Mouse (Mus musculus) midbrain, embryonic 10.5 days (tissue): ENCODE results near the gene Arl15. TPM values are rescaled to one million over a fixed set of nuclear protein-coding genes. Genes with fewer than 3 reads are reported as not detected.

Experiments
- DNase-seq: peaks from one replicate; pipeline ENCODE4 v3.0.0-alpha.2; 2017; ENCODE audit warnings: low spot score
- H3K27ac ChIP-seq: fragments of 300-500 bp; sonication (generic); replicated peaks from 2 replicates; pipeline ENCODE4 v1.5.1; 2016; ENCODE audit warnings: mild to moderate bottlenecking
- H3K27me3 ChIP-seq: fragments of 300-500 bp; sonication (generic); 2 replicates; pipeline ENCODE4 v1.6.1; 2016; ENCODE audit warnings: low read depth, mild to moderate bottlenecking; ENCODE audit not compliant: poor library complexity, severe bottlenecking
- H3K36me3 ChIP-seq: fragments of 300-500 bp; sonication (generic); 2 replicates; pipeline ENCODE4 v1.6.1; 2016; ENCODE audit warnings: mild to moderate bottlenecking, moderate library complexity
- H3K4me1 ChIP-seq: fragments of 300-500 bp; sonication (generic); 2 replicates; pipeline ENCODE4 v1.6.1; 2016
- H3K4me3 ChIP-seq: fragments of 300-500 bp; sonication (generic); 2 replicates; pipeline ENCODE4 v1.5.1; 2016; ENCODE audit warnings: mild to moderate bottlenecking, moderate library complexity
- H3K9me3 ChIP-seq: fragments of 300-500 bp; sonication (generic); replicated peaks from 2 replicates; pipeline ENCODE4 v1.6.1; 2016; ENCODE audit warnings: mild to moderate bottlenecking
- WGBS: fragments of 180-500 bp; shearing (Covaris S2); methylation state at CpG from one replicate; pipeline ENCODE4 v1.1.7; 2016; 5-methylcytosine and 5-hydroxymethylcytosine counted together
- polyA plus RNA-seq: library from polyadenylated mRNA; unstranded; fragments of >200 nt; fragmentation: Nextera tagmentation; extraction: Ambion mirVana; gene quantifications from 2 replicates; pipeline ENCODE4 v1.2.1, GENCODE M21; 2016

The Arl15 gene
- polyA plus RNA-seq, 1 experiment from 2014 or later: 10.4 TPM

DNA sequence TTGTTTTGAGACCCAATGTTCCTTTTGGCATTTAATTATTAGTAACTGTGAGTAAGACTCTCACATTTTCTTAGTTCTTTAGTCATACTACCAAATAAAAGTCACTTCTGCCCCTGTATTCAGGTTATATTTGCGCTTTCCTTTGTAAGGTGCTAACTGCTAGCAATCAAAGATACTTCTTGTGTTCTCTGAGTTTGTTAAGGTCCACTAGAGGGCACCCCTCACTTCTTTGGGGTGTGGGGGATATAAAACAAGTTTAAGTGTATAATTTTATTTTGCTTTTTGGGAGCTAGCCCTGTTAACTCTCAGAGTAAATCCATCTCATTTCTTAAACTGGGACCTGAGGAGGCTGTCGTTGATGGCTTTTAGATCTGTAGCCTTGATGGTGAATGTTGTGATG lies 73.4 kb downstream of the Arl15 start:
- Histone ChIP-seq H3K4me1 (peaks cover 6% of the 10 kb centered on the region), H3K4me3 (no peak overlapping the region), H3K27me3 (no peaks in the 10 kb centered on the region), H3K27ac (no peak overlapping the region), H3K36me3 (no peaks in the 10 kb centered on the region), H3K9me3 (no peaks in the 10 kb centered on the region)
- no peak for DNase-seq
- 91% methylated on average over 2 of the region's 2 CpGs for WGBS

GRCm38 (mm10) chr13:113869212-113870205 lies 75.2 kb downstream of the Arl15 start:
- Histone ChIP-seq H3K36me3 (no peaks in the 10 kb centered on the region), H3K4me3 (no peak overlapping the region), H3K9me3 (no peaks in the 10 kb centered on the region; the same call in 1 of the 2 replicates), H3K4me1 (peaks cover 13% of the 10 kb centered on the region), H3K27me3 (no peaks in the 10 kb centered on the region), H3K27ac (no peak overlapping the region)
- 72% methylated on average over 20 of the region's 20 CpGs for WGBS
- DNase-seq: peak; percentile 63

DNA sequence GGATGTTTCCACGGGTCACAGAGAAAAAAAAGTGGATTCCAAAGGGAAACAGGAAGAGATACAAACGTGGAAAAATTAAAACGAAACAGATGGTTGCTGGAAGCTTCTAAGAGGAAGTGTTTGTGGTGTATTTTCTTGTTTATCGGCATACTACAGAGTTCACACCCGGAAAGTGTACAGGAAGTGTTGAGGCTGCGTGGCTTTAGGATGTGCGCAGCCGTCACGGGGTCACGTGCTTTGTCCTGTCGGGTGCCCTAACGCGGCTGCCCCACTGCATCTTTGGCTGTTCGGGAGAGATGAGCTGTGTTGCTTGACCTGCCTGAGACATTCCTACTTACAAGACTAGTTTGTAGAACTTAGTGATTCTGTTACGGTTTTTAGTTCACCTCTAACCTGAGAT lies 76.1 kb downstream of the Arl15 start:
- 85% methylated on average over 15 of the region's 15 CpGs for WGBS
- Histone ChIP-seq H3K4me1 (peaks cover 13% of the 10 kb centered on the region), H3K4me3 (no peak overlapping the region), H3K27ac (0 out of 2 replicates have a peak overlapping the region, but pooled peaks have one; percentile 42), H3K9me3 (no peaks in the 10 kb centered on the region; the same call in 1 of the 2 replicates), H3K36me3 (no peaks in the 10 kb centered on the region), H3K27me3 (no peaks in the 10 kb centered on the region)
- no peak for DNase-seq

GRCm38 (mm10) chr13:113871853-113872252 lies 77.5 kb downstream of the Arl15 start:
- Histone ChIP-seq H3K36me3 (no peaks in the 10 kb centered on the region), H3K9me3 (no peaks in the 10 kb centered on the region; the same call in 1 of the 2 replicates), H3K27ac (no peak overlapping the region), H3K4me1 (peaks cover 13% of the 10 kb centered on the region), H3K27me3 (no peaks in the 10 kb centered on the region), H3K4me3 (no peak overlapping the region)
- no peak for DNase-seq
- WGBS: 68% methylated on average over 13 of the region's 13 CpGs

GRCm38 (mm10) chr13:113875724-113876123 lies 81.4 kb downstream of the Arl15 start:
- no peak overlapping the region for H3K27ac ChIP-seq
- peaks cover 49% of the 10 kb centered on the region for H3K4me1 ChIP-seq
- 88% methylated on average over 4 of the region's 4 CpGs for WGBS
- no peaks in the 10 kb centered on the region; the same call in 1 of the 2 replicates for H3K9me3 ChIP-seq
- H3K4me3 ChIP-seq: no peak overlapping the region
- H3K27me3 ChIP-seq: no peaks in the 10 kb centered on the region
- H3K36me3 ChIP-seq: no peaks in the 10 kb centered on the region
- no peak for DNase-seq

DNA sequence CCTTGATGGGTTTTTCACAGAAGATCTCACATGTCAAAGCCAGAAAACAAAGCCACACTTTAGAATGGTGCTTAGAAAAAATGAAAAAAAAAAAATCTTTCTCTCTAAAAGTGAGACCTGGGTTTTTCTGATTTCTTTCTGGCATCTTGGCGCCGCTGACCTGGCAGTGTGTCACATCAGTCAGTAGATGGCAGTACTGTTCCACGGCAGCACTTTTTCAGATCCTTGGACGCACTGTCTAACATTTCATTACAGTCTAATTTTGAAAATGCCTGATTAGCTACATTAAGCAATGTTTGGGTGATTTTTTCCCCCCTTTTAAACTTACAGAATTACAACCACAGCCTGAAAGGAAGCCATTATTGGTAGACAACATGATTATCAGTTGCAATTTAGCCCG lies 83.1 kb downstream of the Arl15 start:
- Histone ChIP-seq H3K4me1 (peaks cover 55% of the 10 kb centered on the region), H3K4me3 (no peak overlapping the region)
- WGBS: 18% methylated on average over 5 of the region's 5 CpGs

DNA sequence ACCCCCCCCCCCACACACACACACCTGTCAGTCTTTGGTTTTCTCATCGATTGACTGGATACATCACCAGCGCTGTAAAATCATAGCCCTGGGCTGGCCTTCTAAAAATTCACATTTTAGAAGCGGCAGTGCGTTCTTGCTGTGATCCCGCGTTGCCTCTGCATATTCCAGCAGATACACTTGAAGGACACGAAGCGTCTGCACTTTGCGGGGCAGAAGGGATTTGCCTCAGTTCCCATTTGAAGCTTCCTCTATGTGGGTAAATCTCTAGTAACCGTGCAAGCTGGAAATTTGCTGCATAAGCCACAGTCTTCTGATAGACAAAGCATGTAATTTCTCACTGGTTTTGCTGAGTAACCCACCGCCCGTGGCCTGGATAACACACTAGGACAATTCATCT lies 84.3 kb downstream of the Arl15 start:
- WGBS: 73% methylated on average over 12 of the region's 12 CpGs
- 0 out of 2 replicates have a peak, but pooled peaks cover 5% of the 10 kb centered on the region for H3K27me3 ChIP-seq
- no peak for DNase-seq
- peaks cover 60% of the 10 kb centered on the region for H3K4me1 ChIP-seq
- no peaks in the 10 kb centered on the region; the same call in 1 of the 2 replicates for H3K9me3 ChIP-seq
- H3K36me3 ChIP-seq: no peaks in the 10 kb centered on the region
- peak overlapping the region; percentile 61 for H3K27ac ChIP-seq
- H3K4me3 ChIP-seq: no peak overlapping the region

More for the DNA sequence above, 83.1 kb downstream of the Arl15 start:
- Histone ChIP-seq H3K27ac (no peak overlapping the region), H3K36me3 (no peaks in the 10 kb centered on the region), H3K27me3 (0 out of 2 replicates have a peak, but pooled peaks cover 5% of the 10 kb centered on the region), H3K9me3 (no peaks in the 10 kb centered on the region; the same call in 1 of the 2 replicates)
- DNase-seq: peak; percentile 58

DNA sequence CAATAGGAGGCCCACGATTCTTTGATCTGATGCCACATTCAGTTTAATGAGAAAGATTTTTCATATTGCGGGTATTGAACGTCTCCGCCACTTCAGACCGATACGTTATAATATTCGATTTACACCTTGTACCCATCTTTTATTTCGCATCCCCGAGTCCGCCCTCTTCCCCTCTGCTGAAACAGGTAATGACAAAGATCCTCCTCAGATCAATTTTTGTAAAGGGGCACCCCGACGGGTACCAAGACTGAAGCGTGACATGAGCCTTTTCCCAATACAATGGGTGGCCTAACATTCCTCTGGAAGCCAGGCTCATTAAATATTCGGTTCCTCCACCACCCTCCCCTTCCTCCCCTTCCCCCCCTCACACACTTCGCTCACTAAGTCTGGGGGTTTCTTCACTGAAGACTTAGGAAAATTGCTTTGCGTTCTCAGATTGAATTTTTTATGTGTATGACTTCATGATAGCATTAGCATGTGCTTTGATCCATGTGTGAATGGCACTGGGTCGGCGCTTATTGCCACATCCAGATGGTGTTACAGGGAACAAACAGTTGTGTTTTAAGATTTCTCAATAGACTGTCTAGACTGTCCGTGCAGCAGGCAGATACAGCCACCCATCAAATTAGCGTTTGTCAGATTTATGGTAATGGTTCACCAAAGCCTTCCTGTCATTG lies 85.5 kb downstream of the Arl15 start:
- 24% methylated on average over 20 of the region's 20 CpGs for WGBS
- 0 out of 2 replicates have a peak, but pooled peaks cover 5% of the 10 kb centered on the region for H3K27me3 ChIP-seq
- H3K27ac ChIP-seq: peak overlapping the region; percentile 71
- no peaks in the 10 kb centered on the region for H3K36me3 ChIP-seq
- DNase-seq: peak; percentile 55
- peaks cover 69% of the 10 kb centered on the region for H3K4me1 ChIP-seq
- peak overlapping the region; percentile 38 for H3K4me3 ChIP-seq
- H3K9me3 ChIP-seq: no peaks in the 10 kb centered on the region

DNA sequence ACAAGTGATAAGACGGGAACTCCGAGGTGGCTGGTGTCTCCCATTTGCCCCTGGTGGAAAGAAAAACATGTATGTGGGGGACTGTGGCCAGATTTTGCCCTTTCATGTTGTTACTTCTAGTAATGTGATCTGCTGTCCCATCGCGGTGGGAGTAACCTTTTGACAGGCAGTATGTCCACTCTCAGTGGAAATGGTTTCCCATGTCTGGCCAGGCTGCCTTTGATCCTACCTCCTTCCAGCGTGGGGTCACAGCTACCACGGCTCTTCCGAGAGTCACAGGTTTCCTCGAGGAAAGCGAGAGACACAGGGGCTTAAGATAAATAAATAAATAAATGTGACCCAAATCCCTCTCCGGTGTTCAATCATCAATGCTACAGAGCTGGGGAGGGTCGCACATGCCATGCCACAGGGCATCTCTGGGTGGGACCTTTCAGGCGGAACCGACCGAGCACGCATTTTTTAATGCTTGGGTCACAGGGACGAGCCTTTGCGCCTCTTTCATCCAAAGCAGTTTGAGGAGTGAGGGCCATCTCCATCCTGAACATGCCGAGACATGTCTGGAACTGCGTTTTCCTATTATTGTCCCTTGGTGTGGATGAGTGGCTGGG lies 86.4 kb downstream of the Arl15 start:
- H3K36me3 ChIP-seq: no peaks in the 10 kb centered on the region
- H3K9me3 ChIP-seq: no peaks in the 10 kb centered on the region
- 14% methylated on average over 19 of the region's 19 CpGs for WGBS
- DNase-seq: peak; percentile 51
- 0 out of 2 replicates have a peak, but pooled peaks cover 5% of the 10 kb centered on the region for H3K27me3 ChIP-seq
- peak overlapping the region; percentile 38 for H3K4me3 ChIP-seq
- H3K4me1 ChIP-seq: peaks cover 73% of the 10 kb centered on the region
- peak overlapping the region; percentile 71 for H3K27ac ChIP-seq

DNA sequence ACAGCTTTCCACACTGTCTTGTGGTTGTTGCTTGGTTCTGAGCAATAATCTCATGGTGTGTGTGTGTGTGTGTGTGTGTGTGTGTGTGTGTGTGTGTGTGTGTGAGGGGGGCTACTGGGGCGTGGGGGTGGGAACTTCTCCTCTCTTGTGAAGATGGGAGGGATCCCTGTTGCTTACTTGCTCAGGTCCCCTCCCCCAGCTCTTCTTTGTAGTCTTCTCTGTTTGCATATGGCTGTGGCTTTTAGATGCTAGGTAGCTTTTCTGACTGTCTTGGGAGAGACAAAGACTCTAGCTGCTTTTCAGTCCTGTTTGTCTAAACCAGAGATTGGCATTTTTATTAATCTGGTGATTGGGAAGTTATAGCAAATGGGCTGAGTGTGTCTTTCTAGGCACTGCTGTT lies 88.7 kb downstream of the Arl15 start:
- WGBS: 0% methylated on average over 1 of the region's 1 CpGs
- no peak for DNase-seq
- H3K36me3 ChIP-seq: no peaks in the 10 kb centered on the region
- no peak overlapping the region for H3K4me3 ChIP-seq
- H3K9me3 ChIP-seq: no peaks in the 10 kb centered on the region
- peaks cover 87% of the 10 kb centered on the region for H3K4me1 ChIP-seq
- peaks cover 13% of the 10 kb centered on the region; the same call in 1 of the 2 replicates for H3K27me3 ChIP-seq
- H3K27ac ChIP-seq: peak overlapping the region; percentile 65

DNA sequence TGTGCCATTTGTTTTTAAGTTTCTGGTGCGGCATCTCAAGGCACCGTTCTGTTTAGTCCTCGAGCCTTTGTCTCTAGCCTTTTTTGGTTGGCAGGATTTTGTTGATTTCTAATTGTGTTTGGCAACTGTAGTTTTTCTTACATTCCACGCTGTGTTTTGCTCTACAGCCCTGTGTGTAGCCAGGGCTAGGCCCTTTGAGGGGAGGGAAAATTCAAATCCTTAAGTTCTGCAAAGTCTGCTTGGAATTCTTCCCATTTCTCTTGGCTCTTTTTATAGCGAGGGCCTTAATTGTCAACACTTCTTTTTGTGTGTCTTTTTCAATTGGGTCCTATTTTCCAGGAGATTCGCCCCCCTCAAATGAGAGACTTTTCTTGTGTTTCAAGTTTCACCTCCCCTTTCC lies 92.8 kb downstream of the Arl15 start:
- H3K36me3 ChIP-seq: no peaks in the 10 kb centered on the region
- H3K27me3 ChIP-seq: peaks cover 14% of the 10 kb centered on the region; the same call in 1 of the 2 replicates
- no peaks in the 10 kb centered on the region for H3K9me3 ChIP-seq
- no peak overlapping the region for H3K4me3 ChIP-seq
- H3K4me1 ChIP-seq: peaks cover 78% of the 10 kb centered on the region
- DNase-seq: no peak
- peak overlapping the region; percentile 82 for H3K27ac ChIP-seq
- WGBS: 28% methylated on average over 6 of the region's 6 CpGs

DNA sequence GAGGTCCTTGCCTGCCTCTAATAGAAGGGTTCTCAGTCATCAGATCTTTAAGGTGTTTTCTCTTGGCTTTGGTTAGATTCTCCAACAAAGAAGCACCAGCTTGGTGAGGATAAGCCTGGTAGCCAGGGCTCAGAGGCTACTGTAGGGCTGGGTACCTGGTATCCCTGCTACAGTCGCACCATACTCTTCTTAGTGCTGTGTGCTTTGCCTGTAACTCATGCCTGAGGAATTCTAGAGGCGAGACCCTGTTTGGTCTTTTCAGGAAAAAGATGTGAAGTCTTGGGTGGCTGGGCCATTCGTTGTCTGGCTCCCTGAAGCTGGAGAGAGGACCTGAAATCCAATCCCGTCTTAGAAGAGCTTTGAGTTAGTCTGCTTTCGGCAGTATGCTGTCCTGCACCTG lies 93.8 kb downstream of the Arl15 start:
- H3K36me3 ChIP-seq: no peaks in the 10 kb centered on the region
- 53% methylated on average over 5 of the region's 5 CpGs for WGBS
- peaks cover 68% of the 10 kb centered on the region for H3K4me1 ChIP-seq
- H3K27ac ChIP-seq: peak overlapping the region; percentile 82
- peaks cover 14% of the 10 kb centered on the region; the same call in 1 of the 2 replicates for H3K27me3 ChIP-seq
- peak overlapping the region; percentile 23; the same call in 1 of the 2 replicates for H3K4me3 ChIP-seq
- peak; percentile 16 for DNase-seq
- H3K9me3 ChIP-seq: no peaks in the 10 kb centered on the region
